Mouse (Mus musculus) embryonic facial prominence, embryonic 10.5 days (tissue): ENCODE results near the gene Pwp2. TPM values are rescaled to one million over a fixed set of nuclear protein-coding genes. Genes with fewer than 3 reads are reported as not detected.
A peak's percentile ranks its signal among the peaks of the same experiment; 100 is the strongest.
"Not testable (repeated sequence)": the region's sequence is repeated elsewhere in the genome, so short reads cannot be mapped to it uniquely, and the experiment has no call there.

Experiments used
- DNase-seq: peaks from one replicate; pipeline ENCODE4 v3.0.0-alpha.2; 2017; ENCODE audit warnings: low spot score
- H3K27ac ChIP-seq: fragments of 300-500 bp; sonication (generic); replicated peaks from 2 replicates; pipeline ENCODE4 v1.5.1; 2016; ENCODE audit warnings: mild to moderate bottlenecking
- H3K27me3 ChIP-seq: fragments of 300-500 bp; sonication (generic); replicated peaks from 2 replicates; pipeline ENCODE4 v1.6.1; 2016; ENCODE audit warnings: low read depth, mild to moderate bottlenecking; ENCODE audit not compliant: poor library complexity, severe bottlenecking
- H3K36me3 ChIP-seq: fragments of 300-500 bp; sonication (generic); replicated peaks from 2 replicates; pipeline ENCODE4 v1.6.1; 2016; ENCODE audit warnings: mild to moderate bottlenecking, moderate library complexity
- H3K4me1 ChIP-seq: fragments of 300-500 bp; sonication (generic); 2 replicates; pipeline ENCODE4 v1.6.1; 2016
- H3K4me3 ChIP-seq: fragments of 300-500 bp; sonication (generic); 2 replicates; pipeline ENCODE4 v1.5.1; 2016; ENCODE audit warnings: mild to moderate bottlenecking, moderate library complexity
- H3K9me3 ChIP-seq: fragments of 300-500 bp; sonication (generic); 2 replicates; pipeline ENCODE4 v1.6.1; 2016; ENCODE audit warnings: mild to moderate bottlenecking
- WGBS: fragments of 180-500 bp; shearing (Covaris S2); methylation state at CpG from one replicate; pipeline ENCODE4 v1.1.7; 2016; 5-methylcytosine and 5-hydroxymethylcytosine counted together
- polyA plus RNA-seq: library from polyadenylated mRNA; unstranded; fragments of >200 nt; fragmentation: Nextera tagmentation; extraction: Ambion mirVana; gene quantifications from 2 replicates; pipeline ENCODE4 v1.2.1, GENCODE M21; 2016

Gene Pwp2
- polyA plus RNA-seq, 1 experiment from 2014 or later = 32.1 TPM

DNA sequence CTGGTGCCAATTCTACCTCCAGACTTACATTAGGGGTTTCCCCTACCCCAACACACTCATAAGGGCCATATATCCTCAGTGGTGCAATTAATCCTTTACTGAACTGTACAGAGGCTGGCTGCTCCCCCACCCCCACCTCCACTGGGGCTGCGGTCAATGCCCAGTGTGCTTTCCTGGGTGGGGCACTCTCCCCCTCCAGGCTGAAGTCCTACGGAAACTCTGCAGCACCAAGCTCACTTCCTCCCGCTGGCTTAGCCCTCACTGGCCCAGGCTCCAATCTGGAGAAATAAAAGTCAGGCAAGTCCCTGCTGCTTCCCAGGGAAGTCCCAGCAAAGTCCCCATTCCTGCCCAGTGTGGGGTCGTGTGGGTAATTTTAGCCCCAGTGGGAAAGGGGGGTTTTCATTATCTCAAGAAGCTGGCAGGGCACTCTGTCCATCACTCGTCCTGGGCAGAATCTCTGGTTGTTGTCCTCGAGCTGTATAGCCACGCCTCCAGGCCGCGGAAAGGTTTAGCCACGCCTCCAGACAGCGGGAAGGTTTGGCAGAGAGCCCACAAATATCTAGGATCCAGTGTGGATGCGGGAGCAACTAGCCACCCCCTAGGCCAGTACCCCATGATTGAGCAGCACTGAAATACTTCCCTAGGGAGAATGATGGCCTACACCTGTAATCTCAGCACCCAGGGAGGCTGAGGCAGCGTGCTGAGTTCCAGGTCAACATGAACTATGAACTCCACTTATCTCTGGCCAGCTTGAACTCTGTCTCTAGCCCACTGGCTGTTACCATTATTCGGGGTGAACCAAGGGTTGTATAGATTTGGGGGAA is 49.8 kb downstream of the Pwp2 start:
- peaks cover 45% of the 10 kb centered on the region for H3K4me1 ChIP-seq
- no peaks in the 10 kb centered on the region for H3K36me3 ChIP-seq
- peak overlapping the region; percentile 62 for H3K27ac ChIP-seq
- peak overlapping the region; percentile 37 for H3K4me3 ChIP-seq
- no peaks in the 10 kb centered on the region for H3K27me3 ChIP-seq
- 10% methylated on average over 14 of the region's 14 CpGs for WGBS
- no peaks in the 10 kb centered on the region for H3K9me3 ChIP-seq
- DNase-seq = peak; percentile 63

DNA sequence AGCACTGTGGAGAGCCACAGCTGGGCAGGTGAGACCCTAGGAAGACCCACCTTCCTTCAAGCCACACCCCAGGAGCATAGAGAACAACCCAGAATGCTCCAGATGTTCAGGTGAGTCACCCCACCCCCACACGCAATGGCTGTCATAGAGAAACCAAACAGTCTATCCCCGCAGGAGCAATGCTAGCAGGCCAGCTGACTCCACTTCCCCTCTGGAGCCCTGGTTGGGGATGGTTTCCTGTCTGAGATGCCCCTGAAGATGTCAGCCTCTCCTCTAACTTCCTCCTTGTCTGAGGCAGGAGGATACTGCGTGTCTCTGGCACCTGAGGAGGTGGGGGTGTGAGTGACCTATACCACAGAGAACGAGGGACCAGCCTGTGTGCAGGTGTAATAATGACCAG is 50.5 kb downstream of the Pwp2 start:
- WGBS = 71% methylated on average over 4 of the region's 4 CpGs
- H3K27ac ChIP-seq = 0 out of 2 replicates have a peak overlapping the region, but pooled peaks have one; percentile 62
- no peak overlapping the region for H3K4me3 ChIP-seq
- H3K36me3 ChIP-seq = no peaks in the 10 kb centered on the region
- H3K27me3 ChIP-seq = no peaks in the 10 kb centered on the region
- DNase-seq = no peak
- peaks cover 45% of the 10 kb centered on the region for H3K4me1 ChIP-seq
- no peaks in the 10 kb centered on the region for H3K9me3 ChIP-seq

DNA sequence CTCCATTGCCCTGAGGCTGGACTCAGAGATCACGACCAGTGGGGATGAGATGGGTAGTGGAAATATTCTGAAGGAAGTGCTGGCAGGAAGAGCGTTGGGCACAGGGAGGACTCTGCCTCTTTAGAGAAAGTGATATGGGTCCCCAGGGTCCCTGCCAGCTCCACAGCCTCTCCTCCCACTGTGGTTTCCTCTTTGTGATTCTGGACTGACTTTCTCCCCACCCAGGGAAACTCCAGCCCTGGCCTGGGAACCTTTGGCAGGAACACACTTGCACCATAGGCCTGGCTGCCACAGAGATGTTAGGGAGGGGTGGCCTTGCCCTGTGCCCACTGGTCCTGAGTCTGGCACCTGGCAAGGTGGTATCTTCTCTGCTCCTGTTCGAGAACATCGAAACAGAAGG is 55.0 kb downstream of the Pwp2 start:
- no peak for DNase-seq
- Histone ChIP-seq H3K27ac (no peak overlapping the region), H3K36me3 (no peaks in the 10 kb centered on the region), H3K4me1 (peaks cover 19% of the 10 kb centered on the region), H3K9me3 (no peaks in the 10 kb centered on the region), H3K4me3 (no peak overlapping the region), H3K27me3 (no peaks in the 10 kb centered on the region)
- WGBS = 69% methylated on average over 4 of the region's 4 CpGs

DNA sequence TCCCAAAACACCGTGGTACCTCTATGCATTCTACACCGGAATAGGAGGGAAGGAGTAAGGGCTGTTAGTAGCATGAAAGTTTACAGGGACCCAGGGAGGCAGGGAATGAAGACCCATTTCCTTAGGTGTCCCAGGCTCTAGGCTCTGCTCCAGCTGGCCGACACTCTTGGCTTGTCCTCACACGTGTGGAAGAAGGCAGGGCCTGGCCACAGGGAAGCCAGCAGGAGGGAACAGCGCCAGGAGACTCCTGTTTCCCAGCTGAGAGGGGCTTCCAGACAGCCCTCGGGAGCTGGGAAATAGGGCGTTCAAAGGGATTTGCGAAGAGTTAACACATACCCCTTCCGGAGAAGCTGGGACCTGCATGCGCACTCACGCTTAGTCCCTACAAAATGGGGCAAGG is 55.5 kb downstream of the Pwp2 start:
- 57% methylated on average over 11 of the region's 11 CpGs for WGBS
- Histone ChIP-seq H3K27me3 (no peaks in the 10 kb centered on the region), H3K36me3 (no peaks in the 10 kb centered on the region), H3K9me3 (no peaks in the 10 kb centered on the region), H3K27ac (no peak overlapping the region), H3K4me3 (no peak overlapping the region), H3K4me1 (peaks cover 17% of the 10 kb centered on the region)
- DNase-seq = no peak

DNA sequence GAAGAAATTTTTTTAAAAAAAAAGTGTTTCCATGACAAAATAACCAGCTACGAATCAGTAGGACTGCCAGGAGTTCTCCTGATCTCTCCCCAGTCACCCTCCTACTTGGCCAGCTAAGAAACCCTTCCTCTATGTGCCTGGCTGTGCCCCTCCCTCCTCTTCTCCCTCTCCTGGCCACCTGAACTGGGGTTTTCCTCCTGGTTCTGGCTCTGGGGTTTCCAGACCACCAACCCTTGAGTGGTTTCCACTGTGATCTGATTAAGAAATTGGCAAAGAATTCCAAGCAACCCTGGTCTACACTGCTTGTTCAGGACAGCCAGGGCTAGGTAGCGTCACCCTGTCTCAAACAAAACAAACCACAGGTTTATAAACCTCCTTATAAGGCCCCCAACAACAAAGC is 56.3 kb downstream of the Pwp2 start:
- no peaks in the 10 kb centered on the region for H3K27me3 ChIP-seq
- no peaks in the 10 kb centered on the region for H3K9me3 ChIP-seq
- peaks cover 18% of the 10 kb centered on the region for H3K4me1 ChIP-seq
- WGBS = 83% methylated on average over 2 of the region's 2 CpGs
- H3K27ac ChIP-seq = no peak overlapping the region
- no peak overlapping the region for H3K4me3 ChIP-seq
- DNase-seq = no peak
- no peaks in the 10 kb centered on the region for H3K36me3 ChIP-seq

DNA sequence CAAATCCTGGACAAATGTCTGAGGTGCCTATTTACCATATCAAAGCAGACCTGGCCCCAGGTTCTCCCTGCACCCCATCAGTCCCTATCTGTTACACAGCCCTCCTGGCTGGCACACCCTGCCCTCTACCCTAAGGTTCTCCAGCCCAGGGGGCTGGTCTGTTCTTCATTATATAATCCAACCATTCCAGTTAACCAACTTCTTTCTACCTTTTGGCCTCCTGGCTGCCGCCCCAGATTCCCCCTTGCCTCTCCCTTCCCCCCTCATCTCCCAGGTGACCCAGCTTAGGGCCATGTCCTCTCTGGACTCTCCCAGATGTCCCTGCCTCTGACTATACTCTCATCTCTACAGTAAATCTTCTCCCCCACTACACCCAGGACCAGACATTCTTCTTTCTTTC is 57.0 kb downstream of the Pwp2 start:
- Histone ChIP-seq H3K4me1 (peaks cover 18% of the 10 kb centered on the region), H3K27me3 (no peaks in the 10 kb centered on the region), H3K4me3 (no peak overlapping the region), H3K27ac (no peak overlapping the region), H3K36me3 (no peaks in the 10 kb centered on the region), H3K9me3 (no peaks in the 10 kb centered on the region)
- no peak for DNase-seq
- WGBS = 52% methylated on average over 1 of the region's 1 CpGs

DNA sequence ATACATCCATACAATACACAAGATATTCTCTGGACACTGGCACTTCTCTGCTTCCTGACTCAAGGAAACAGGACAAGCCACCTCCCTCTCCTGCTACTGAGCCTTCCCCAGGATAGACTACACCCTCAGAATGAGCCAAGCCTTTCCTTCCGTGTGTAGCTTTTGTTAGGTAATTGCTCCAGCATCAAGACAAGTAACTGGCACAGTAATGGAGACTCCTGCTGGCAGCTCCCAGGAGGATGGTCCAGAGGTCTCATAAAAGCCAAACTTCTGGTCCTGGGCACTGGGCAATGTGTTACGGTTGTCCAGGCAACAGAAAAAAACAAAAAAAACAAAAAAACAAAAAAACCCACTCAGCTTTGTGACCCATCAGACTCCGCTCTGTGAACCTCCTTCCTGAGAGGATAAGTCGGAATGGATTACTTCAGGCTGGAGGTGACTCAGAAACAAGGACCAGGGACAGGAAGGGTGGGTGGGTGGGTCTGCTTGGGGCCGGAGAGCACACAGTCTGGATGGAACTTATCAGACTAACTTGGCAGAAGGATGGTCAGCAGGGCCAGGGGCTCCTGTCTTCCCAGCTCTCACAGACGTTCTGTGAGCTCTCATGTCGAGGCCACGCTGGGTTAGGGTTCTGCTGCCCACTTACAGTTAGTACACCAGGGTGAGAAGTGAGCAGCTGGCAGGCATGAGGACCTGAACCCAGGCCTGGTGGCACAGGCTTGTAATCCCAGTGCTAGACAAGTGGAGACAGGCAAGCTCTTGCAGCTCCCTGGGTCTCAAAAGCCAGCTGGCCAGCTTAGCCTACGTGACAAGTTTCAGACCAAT is 57.7 kb downstream of the Pwp2 start:
- no peak overlapping the region for H3K27ac ChIP-seq
- 72% methylated on average over 9 of the region's 9 CpGs for WGBS
- no peaks in the 10 kb centered on the region for H3K9me3 ChIP-seq
- H3K36me3 ChIP-seq = no peaks in the 10 kb centered on the region
- H3K27me3 ChIP-seq = no peaks in the 10 kb centered on the region
- H3K4me1 ChIP-seq = peaks cover 18% of the 10 kb centered on the region
- no peak for DNase-seq
- H3K4me3 ChIP-seq = no peak overlapping the region

DNA sequence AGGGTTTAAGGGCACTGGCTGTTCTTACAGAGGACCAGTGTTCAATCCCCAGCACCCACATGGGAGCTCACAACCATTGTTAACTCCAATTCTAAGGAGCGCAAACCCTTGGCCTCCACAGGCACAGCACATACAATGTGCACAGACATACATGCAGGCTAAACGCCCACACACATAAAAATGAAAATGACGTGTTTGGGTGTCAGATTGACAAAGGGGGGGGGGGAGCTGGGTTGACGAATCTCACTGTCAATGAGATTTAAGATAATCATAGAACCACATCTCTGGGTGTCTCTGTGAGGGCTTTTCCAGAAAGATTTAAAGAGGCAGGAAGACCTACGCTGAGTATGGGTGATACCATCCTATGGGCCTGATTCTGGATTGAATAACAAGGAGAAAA is 58.6 kb downstream of the Pwp2 start:
- no peaks in the 10 kb centered on the region for H3K9me3 ChIP-seq
- no peak for DNase-seq
- WGBS = 90% methylated on average over 5 of the region's 5 CpGs

DNA sequence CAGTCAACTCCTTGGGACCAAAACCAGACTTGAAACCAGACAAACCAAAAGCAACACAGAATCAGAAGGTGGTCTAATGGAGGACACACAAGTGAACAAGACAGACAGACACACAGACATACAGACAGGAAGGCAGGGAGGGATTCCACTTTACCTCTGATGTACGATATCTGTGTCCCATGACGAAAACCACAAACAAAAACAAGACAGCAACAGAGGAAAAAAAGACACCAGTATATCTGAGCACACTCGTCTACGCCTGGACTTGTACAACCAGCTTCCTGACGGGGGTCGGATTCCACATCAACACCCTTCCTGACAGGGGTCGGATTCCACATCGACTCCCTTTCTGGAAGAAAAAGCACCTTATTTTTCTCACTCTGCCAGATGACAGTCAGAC is 59.9 kb downstream of the Pwp2 start:
- not testable (repeated sequence) for H3K4me3 ChIP-seq, H3K9me3 ChIP-seq, H3K27ac ChIP-seq, H3K36me3 ChIP-seq, H3K27me3 ChIP-seq, DNase-seq
- 57% methylated on average over 8 of the region's 8 CpGs for WGBS
- H3K4me1 ChIP-seq = peaks cover 18% of the 10 kb centered on the region

More for the DNA sequence above, 58.6 kb downstream of the Pwp2 start:
- Histone ChIP-seq H3K27ac (no peak overlapping the region), H3K36me3 (no peaks in the 10 kb centered on the region), H3K4me3 (no peak overlapping the region), H3K27me3 (no peaks in the 10 kb centered on the region), H3K4me1 (peaks cover 18% of the 10 kb centered on the region)

DNA sequence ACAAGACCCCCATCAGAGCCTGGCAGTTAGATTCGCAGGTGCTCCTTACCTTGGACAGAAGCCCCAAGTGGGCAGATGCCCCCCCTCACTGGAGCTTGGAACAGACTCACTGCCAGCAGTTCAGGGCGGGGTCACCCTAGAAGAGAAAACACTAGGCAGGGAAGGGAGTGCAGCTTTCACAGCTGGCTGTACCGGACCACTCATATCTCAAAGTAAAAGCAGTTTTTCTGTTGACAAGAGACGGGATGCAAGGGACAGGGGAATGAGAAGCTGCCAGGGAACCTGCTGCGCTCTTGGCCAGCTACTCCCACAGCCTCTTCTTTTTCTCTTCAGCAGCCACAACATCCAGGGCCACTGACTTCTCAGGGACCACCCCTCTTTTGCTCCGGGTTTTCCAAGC is 60.8 kb downstream of the Pwp2 start:
- H3K27me3 ChIP-seq, H3K4me3 ChIP-seq, H3K36me3 ChIP-seq, H3K9me3 ChIP-seq, DNase-seq, H3K27ac ChIP-seq: not testable (repeated sequence)
- peaks cover 18% of the 10 kb centered on the region for H3K4me1 ChIP-seq
- 65% methylated on average over 6 of the region's 6 CpGs for WGBS
